Mouse (Mus musculus): ENCODE measurements around the gene Map7d1.

Map7d1 gene

GRCm38 (mm10) chr4:126256131-126256791, at the start of gene Map7d1:
TSS of gene Map7d1 (minus strand) at chr4:126256343.
- DNase-seq (ENCODE audit: low spot score), result peak; percentile 85

GRCm38 (mm10) chr4:126305428-126305827, 49.3 kb upstream of the Map7d1 start:
- no peak for DNase-seq (ENCODE audit: low spot score)

GRCm38 (mm10) chr4:126303877-126304276, 47.7 kb upstream of the Map7d1 start:
- no peak for DNase-seq (ENCODE audit: low spot score)

GRCm38 (mm10) chr4:126301584-126302309, 45.6 kb upstream of the Map7d1 start:
- DNase-seq (ENCODE audit: low spot score), result no peak

- no peak for DNase-seq (ENCODE audit: low spot score)
Observed at GRCm38 (mm10) chr4:126300916-126301583, 44.9 kb upstream of the Map7d1 start.

- DNase-seq (ENCODE audit: low spot score), result peak; percentile 63
Observed at GRCm38 (mm10) chr4:126296617-126297101, 40.5 kb upstream of the Map7d1 start.

- DNase-seq (ENCODE audit: low spot score), result no peak
Observed at GRCm38 (mm10) chr4:126295937-126296336, 39.8 kb upstream of the Map7d1 start.

- DNase-seq (ENCODE audit: low spot score), result no peak
Observed at GRCm38 (mm10) chr4:126295152-126295551, 39.0 kb upstream of the Map7d1 start.

GRCm38 (mm10) chr4:126291196-126291595, 35.1 kb upstream of the Map7d1 start:
- DNase-seq (ENCODE audit: low spot score), result no peak

GRCm38 (mm10) chr4:126290314-126290713, 34.2 kb upstream of the Map7d1 start:
- no peak for DNase-seq (ENCODE audit: low spot score)

GRCm38 (mm10) chr4:126288085-126288666, 32.0 kb upstream of the Map7d1 start:
- no peak for DNase-seq (ENCODE audit: low spot score)

- DNase-seq (ENCODE audit: low spot score), result no peak
Observed at GRCm38 (mm10) chr4:126287302-126287995, 31.3 kb upstream of the Map7d1 start.

- no peak for DNase-seq (ENCODE audit: low spot score)
Observed at GRCm38 (mm10) chr4:126286492-126286891, 30.3 kb upstream of the Map7d1 start, which contains the start of gene Col8a2. TSS of gene Col8a2 (plus strand) at chr4:126286793.

- DNase-seq (ENCODE audit: low spot score), result no peak
Observed at GRCm38 (mm10) chr4:126283582-126283981, 27.4 kb upstream of the Map7d1 start.

GRCm38 (mm10) chr4:126281706-126282105, 25.6 kb upstream of the Map7d1 start:
- no peak for DNase-seq (ENCODE audit: low spot score)

- no peak for DNase-seq (ENCODE audit: low spot score)
Observed at GRCm38 (mm10) chr4:126278961-126279360, 22.8 kb upstream of the Map7d1 start.

GRCm38 (mm10) chr4:126278565-126278915, 22.4 kb upstream of the Map7d1 start:
- no peak for DNase-seq (ENCODE audit: low spot score)

GRCm38 (mm10) chr4:126277906-126278564, 21.9 kb upstream of the Map7d1 start:
- peak; percentile 48 for DNase-seq (ENCODE audit: low spot score)

GRCm38 (mm10) chr4:126275681-126276131, 19.6 kb upstream of the Map7d1 start:
- no peak for DNase-seq (ENCODE audit: low spot score)

GRCm38 (mm10) chr4:126275081-126275480, 18.9 kb upstream of the Map7d1 start:
- no peak for DNase-seq (ENCODE audit: low spot score)

- DNase-seq (ENCODE audit: low spot score), result no peak
Observed at GRCm38 (mm10) chr4:126273753-126274152, 17.6 kb upstream of the Map7d1 start.
